Mouse (Mus musculus) ES-Bruce4 (cell line): Measurements from ENCODE around the gene Kdm2b. TPM values are rescaled to one million over a fixed set of nuclear protein-coding genes. Genes with fewer than 3 reads are reported as not detected.
A peak's percentile ranks its signal among the peaks of the same experiment; 100 is the strongest.

ENCODE experiments used
- H3K27ac ChIP-seq: 2 replicates; pipeline ENCODE4 v1.5.1; 2012; ENCODE audit warnings: low read length, inconsistent platforms; ENCODE audit not compliant: insufficient read depth
- H3K27me3 ChIP-seq: 2 replicates; pipeline ENCODE4 v1.6.1; 2012; ENCODE audit warnings: mild to moderate bottlenecking, low read length, inconsistent platforms; ENCODE audit not compliant: control insufficient read depth, poor library complexity, insufficient read depth, severe bottlenecking
- H3K36me3 ChIP-seq: 2 replicates; pipeline ENCODE4 v1.6.1; 2012; ENCODE audit warnings: inconsistent platforms, mild to moderate bottlenecking, low read length, moderate library complexity; ENCODE audit not compliant: control insufficient read depth, poor library complexity, insufficient read depth, severe bottlenecking
- H3K4me1 ChIP-seq: one replicate; pipeline ENCODE4 v1.8.1; 2011; ENCODE audit warnings: low read length; ENCODE audit not compliant: control insufficient read depth, insufficient read depth
- H3K4me3 ChIP-seq: 2 replicates; pipeline ENCODE4 v1.5.1; 2011; ENCODE audit warnings: low read depth, mild to moderate bottlenecking, low read length
- H3K9ac ChIP-seq: 2 replicates; pipeline ENCODE4 v1.6.1; 2012; ENCODE audit warnings: low read depth, mild to moderate bottlenecking, inconsistent platforms; ENCODE audit not compliant: poor library complexity, severe bottlenecking
- H3K9me3 ChIP-seq: replicated peaks from 2 replicates; pipeline ENCODE4 v1.6.1; 2012; ENCODE audit warnings: mild to moderate bottlenecking, low read length, inconsistent platforms; ENCODE audit not compliant: control insufficient read depth, poor library complexity, insufficient read depth, severe bottlenecking
- CTCF ChIP-seq: IDR thresholded peaks from one replicate; pipeline ENCODE4 v1.8.1; 2011; ENCODE audit warnings: low read depth, low read length
- EP300 ChIP-seq: IDR thresholded peaks from 2 replicates; pipeline ENCODE4 v1.6.1; 2011; ENCODE audit warnings: low read depth, low read length; ENCODE audit not compliant: insufficient read depth
- POLR2A ChIP-seq: IDR thresholded peaks from one replicate; pipeline ENCODE4 v1.8.1; 2011; ENCODE audit warnings: low read length; ENCODE audit not compliant: insufficient read depth
- polyA plus RNA-seq: library from polyadenylated mRNA; stranded (reverse); fragments of >200 nt; gene quantifications from 2 replicates; pipeline ENCODE4 v1.2.4, GENCODE M21; 2011; ENCODE audit warnings: low read depth; ENCODE audit not compliant: missing spikeins, insufficient read depth, insufficient read length

Gene Kdm2b
- polyA plus RNA-seq, 1 experiment: 56.8 TPM

DNA sequence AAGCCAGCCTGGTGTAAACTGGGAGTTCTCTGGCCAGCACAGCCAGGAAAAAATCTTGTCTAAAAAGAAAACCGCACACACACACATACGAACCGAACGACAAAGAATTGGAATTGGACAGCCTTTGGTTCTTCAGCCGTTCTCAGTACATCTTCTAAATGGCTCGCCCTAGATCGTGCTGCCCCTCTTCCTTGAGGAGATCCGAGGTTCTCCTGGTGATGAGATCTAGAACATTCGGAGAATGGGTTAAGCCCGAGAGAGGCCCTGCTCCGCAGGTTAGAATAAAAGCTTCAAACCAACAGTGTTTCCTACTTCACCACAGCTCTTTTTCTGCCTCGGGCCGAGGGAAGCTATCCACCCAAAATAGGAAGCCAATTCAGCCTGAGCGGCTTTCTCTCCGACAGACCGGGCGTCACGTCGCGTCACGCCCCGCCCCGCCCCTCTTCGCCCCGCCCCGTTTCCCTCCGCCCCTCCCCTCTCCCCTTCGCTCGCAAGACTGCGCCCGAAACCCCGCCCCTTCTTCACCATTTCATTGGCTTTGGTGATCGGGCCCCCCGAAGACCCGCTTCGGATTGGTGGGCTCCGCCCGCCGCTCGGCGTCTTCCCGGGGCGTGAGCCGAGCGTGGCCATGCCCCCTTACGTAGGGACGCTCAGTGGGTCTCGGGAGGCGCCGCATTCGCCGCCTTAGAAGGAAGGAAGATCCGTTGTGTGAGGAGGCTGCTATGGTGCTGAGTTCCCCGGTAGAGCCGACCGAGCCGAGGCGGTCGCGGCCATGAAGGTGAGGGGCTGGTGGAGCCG is 139.9 kb downstream of the Kdm2b start, which contains the start of gene Rnf34:
TSS of gene Rnf34 (plus strand) at position 528 of the 798 bp plus-strand sequence.
- TF ChIP-seq CTCF (no peak), POLR2A (peak; percentile 98), EP300 (0 out of 2 replicates have a peak, but pooled peaks have one; percentile 12)
- H3K27ac ChIP-seq: 0 out of 2 replicates have a peak within 1 kb of the TSS, but pooled peaks have one; percentile 15
- no peaks in the 10 kb centered on the region for H3K9me3 ChIP-seq
- H3K36me3 ChIP-seq: no peaks in the 10 kb centered on the region
- peak within 1 kb of the TSS; percentile 78 for H3K4me3 ChIP-seq
- H3K27me3 ChIP-seq: no peaks in the 10 kb centered on the region
- peaks cover 3% of the 10 kb centered on the region for H3K4me1 ChIP-seq
- H3K9ac ChIP-seq: peak within 1 kb of the TSS; percentile 86

DNA sequence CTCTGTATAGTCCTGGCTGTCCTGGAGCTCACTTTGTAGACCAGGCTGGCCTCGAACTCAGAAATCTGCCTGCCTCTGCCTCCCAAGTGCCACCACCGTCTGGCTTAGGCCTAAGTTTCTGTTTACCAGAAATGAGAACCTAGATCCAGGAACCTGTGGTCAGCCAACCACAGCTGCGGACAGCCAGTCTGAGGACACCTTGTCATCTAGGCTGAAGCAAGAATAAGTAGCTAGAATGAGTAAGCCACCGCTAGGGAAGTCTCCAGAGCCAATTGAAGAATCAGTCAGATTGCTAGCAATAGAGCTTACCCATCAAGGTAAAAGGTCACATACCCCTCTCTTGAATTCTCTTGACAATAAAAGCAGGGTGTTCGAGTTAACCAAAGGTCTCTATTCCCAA is 145.8 kb downstream of the Kdm2b start:
- TF ChIP-seq POLR2A: no peak
- no peak for TF ChIP-seq EP300
- H3K36me3 ChIP-seq: no peaks in the 10 kb centered on the region
- no peak overlapping the region for H3K4me3 ChIP-seq
- no peak overlapping the region for H3K9ac ChIP-seq
- no peaks in the 10 kb centered on the region for H3K4me1 ChIP-seq
- H3K9me3 ChIP-seq: no peaks in the 10 kb centered on the region
- no peaks in the 10 kb centered on the region for H3K27me3 ChIP-seq
- no peak overlapping the region for H3K27ac ChIP-seq

DNA sequence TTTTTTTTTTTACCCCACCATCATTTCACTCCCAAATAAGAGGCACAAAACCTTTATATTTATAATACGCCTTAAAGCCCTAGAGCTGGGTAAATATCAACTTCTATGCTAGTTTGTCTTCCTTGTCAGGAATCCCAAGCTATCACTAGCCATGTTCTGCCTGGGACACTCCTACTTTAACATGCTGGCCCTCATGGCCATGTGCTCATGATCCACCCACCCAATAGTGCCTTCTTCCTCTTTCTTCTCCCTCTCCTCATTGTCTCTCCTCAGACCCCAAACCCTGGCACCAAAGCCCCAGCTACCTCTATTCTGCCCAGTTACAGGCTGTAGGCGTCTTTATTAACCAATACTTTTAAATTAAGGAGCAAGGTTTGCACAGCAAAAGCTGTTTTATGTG is 148.5 kb downstream of the Kdm2b start:
- Histone ChIP-seq H3K4me1 (no peaks in the 10 kb centered on the region), H3K27ac (no peak overlapping the region), H3K36me3 (no peaks in the 10 kb centered on the region), H3K4me3 (no peak overlapping the region), H3K27me3 (no peaks in the 10 kb centered on the region), H3K9ac (no peak overlapping the region), H3K9me3 (no peaks in the 10 kb centered on the region)
- TF ChIP-seq POLR2A: no peak
- TF ChIP-seq EP300: no peak
- no peak for TF ChIP-seq CTCF

DNA sequence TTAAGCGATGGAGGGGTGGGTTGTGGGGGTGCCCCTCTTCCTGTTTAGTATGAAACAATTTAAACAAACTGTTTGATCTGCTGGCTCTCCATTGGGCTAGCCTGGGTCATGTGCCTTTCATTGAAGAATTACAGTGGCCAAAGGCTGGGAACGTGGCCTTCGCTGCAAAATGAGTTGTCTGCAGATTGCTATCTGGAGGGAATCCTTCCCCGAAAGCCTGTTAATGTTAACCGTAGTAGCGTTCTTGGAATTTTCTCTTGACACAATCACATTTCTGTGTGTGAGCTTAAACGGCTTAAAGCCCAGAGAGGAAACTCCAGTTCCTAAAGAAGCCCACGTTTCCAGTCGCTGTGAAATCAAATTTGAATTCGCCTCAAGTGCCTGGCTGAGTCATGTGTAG is 156.6 kb downstream of the Kdm2b start:
- no peaks in the 10 kb centered on the region for H3K27me3 ChIP-seq
- H3K27ac ChIP-seq: no peak overlapping the region
- TF ChIP-seq CTCF (no peak), EP300 (no peak), POLR2A (no peak)
- no peak overlapping the region for H3K4me3 ChIP-seq
- no peaks in the 10 kb centered on the region for H3K36me3 ChIP-seq
- no peaks in the 10 kb centered on the region for H3K4me1 ChIP-seq
- no peak overlapping the region for H3K9ac ChIP-seq
- no peaks in the 10 kb centered on the region for H3K9me3 ChIP-seq

DNA sequence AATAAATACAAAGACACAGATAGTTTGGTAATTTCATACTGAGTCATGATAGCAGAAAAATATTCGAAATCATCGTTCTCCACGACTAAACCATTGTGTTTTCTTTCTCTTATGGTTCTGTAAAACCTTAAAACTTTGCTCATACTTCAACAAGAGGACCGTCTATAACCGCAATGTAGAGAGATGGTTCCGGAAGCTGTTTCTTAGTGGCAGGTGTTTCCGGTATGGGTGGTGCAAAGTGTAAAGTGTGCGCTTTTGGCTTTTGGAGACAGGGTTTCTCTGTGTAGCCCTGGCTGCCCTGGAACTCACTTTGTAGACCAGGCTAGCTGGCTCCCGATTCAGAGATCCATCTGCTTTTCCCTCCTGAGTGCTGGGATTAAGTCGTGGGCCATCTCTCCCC is 157.1 kb downstream of the Kdm2b start:
- Histone ChIP-seq H3K27ac (no peak overlapping the region), H3K4me1 (no peaks in the 10 kb centered on the region), H3K36me3 (no peaks in the 10 kb centered on the region), H3K4me3 (no peak overlapping the region), H3K9ac (no peak overlapping the region), H3K9me3 (no peaks in the 10 kb centered on the region), H3K27me3 (no peaks in the 10 kb centered on the region)
- TF ChIP-seq POLR2A: no peak
- TF ChIP-seq EP300: no peak

DNA sequence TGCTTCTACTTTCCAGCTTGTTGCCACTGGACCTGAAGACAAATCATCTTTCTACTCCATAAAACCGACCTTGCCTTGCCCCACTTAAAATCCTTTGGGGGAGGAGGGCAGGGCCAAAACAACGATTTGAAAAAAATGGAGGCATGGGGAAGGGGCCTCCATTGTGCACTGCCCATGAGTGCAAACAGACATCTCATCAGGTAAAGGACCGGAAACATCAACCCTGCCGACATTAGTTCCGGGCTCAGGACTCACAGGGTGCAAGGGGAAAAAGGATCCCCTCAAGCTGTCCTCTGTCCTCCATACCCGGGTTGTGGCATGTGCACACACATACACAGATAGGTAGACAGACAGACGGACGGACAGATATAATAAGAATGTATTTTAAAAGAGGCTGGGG is 164.5 kb downstream of the Kdm2b start:
- H3K9me3 ChIP-seq: no peaks in the 10 kb centered on the region
- no peaks in the 10 kb centered on the region for H3K27me3 ChIP-seq
- H3K4me3 ChIP-seq: no peak overlapping the region
- no peaks in the 10 kb centered on the region for H3K36me3 ChIP-seq
- H3K4me1 ChIP-seq: peaks cover 2% of the 10 kb centered on the region
- H3K9ac ChIP-seq: no peak overlapping the region
- no peak overlapping the region for H3K27ac ChIP-seq
- TF ChIP-seq POLR2A (no peak), CTCF (no peak)
